Mouse (Mus musculus): ENCODE results near the gene AI481877.

AI481877 gene

DNA sequence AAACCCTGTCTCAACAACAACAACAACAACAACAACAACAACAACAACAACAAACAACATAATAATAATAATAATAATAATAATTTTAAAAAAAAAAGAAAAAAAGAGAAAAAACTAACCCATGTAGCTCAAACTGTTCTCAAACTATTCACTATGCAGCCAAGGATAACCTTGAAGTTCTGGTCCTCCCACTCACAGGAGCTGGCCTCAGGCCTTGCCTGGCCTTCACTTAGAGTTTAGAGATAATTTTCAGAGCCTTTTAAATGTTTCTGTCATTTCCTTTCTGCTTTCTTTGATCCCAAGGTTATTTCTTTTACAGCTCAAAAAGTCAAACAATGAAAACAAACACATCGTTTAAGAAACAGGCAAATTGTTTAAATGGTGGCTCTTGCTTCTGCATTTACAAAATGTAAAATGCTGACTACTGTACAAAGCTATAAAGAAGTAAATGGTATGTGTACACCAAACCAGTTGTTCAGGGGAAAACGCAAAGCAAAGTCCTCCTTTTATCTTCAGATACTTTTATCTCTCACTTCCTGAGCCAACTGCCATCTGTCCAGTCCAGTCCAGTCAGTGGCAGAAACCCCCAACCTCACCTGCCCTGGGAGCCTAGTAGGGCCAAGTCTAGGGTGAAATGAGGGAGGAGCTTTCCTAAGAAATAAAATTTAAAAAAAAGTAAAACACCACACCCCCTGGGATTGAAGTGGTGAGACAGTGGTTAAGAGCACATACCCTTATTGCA lies 34.6 kb upstream of the AI481877 start:
- Histone ChIP-seq H3K4me3 (replicated peaks; ENCODE audit: low read length) (no peak overlapping the region), H3K27me3 (ENCODE audit: insufficient read depth, low read length) (no peaks in the 10 kb centered on the region), H3K4me1 (replicated peaks; ENCODE audit: low read depth, low read length) (peaks cover 24% of the 10 kb centered on the region), H3K9me3 (ENCODE audit: low read length) (no peaks in the 10 kb centered on the region), H3K36me3 (ENCODE audit: insufficient read depth, low read length) (no peaks in the 10 kb centered on the region)
- no peak for TF ChIP-seq POU5F1 (IDR thresholded peaks at IDR 0.05; ENCODE audit: borderline replicate concordance, low read length)
- TF ChIP-seq NANOG (IDR thresholded peaks at IDR 0.05; ENCODE audit: borderline replicate concordance, low read length): no peak
- TF ChIP-seq CTCF (conservative IDR thresholded peaks at IDR 0.05; ENCODE audit: low read length): no peak

DNA sequence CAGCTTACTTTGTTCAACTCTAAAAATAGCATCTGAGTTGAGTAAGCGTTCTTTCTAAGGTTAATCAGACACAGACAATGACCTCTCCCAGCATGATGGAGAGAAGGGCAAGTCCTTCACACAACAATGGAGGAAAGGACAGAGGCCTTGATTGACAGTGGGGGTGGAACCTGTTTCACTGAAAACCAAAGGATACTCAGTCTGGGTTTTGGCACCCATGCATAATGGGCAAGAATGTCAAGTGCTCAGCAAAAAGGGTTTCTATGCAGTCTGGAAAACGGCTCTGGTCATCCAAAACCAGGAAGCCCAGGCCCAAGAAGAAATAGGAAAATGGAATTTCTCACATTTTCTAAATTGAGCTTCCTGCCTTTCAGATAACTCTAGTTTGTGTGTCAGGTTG lies 33.8 kb upstream of the AI481877 start:
- Histone ChIP-seq H3K4me3 (replicated peaks; ENCODE audit: low read length) (no peak overlapping the region), H3K9me3 (ENCODE audit: low read length) (no peaks in the 10 kb centered on the region), H3K27me3 (ENCODE audit: insufficient read depth, low read length) (no peaks in the 10 kb centered on the region), H3K36me3 (ENCODE audit: insufficient read depth, low read length) (no peaks in the 10 kb centered on the region), H3K4me1 (replicated peaks; ENCODE audit: low read depth, low read length) (peaks cover 24% of the 10 kb centered on the region)
- no peak for TF ChIP-seq CTCF (conservative IDR thresholded peaks at IDR 0.05; ENCODE audit: low read length)
- TF ChIP-seq NANOG (IDR thresholded peaks at IDR 0.05; ENCODE audit: borderline replicate concordance, low read length): peak; percentile 26; the same call in 1 of the 2 replicates

DNA sequence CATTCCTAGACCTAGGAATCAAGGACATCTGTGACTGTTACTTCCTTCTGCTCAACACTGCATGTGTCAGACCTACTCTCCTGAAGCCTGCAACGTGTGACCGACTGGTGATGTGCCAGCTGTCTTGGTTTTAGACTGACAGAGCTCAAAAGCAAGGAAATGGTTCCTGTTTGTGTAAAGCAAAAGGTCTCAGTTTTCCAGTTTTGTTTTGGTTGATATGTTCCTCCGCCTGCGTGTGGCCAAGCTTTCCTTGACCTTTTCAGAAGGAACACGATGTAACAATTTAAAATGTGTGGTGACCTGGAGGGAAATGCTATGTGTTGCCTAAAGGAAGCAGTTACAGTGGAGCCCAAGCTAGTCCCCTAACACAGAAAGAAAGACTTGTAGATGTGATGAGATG lies 31.2 kb upstream of the AI481877 start:
- H3K27me3 ChIP-seq (ENCODE audit: insufficient read depth, low read length): no peaks in the 10 kb centered on the region
- no peak for TF ChIP-seq POU5F1 (IDR thresholded peaks at IDR 0.05; ENCODE audit: borderline replicate concordance, low read length)
- peaks cover 23% of the 10 kb centered on the region for H3K4me1 ChIP-seq (replicated peaks; ENCODE audit: low read depth, low read length)
- no peak overlapping the region for H3K4me3 ChIP-seq (replicated peaks; ENCODE audit: low read length)
- H3K36me3 ChIP-seq (ENCODE audit: insufficient read depth, low read length): no peaks in the 10 kb centered on the region
- no peaks in the 10 kb centered on the region for H3K9me3 ChIP-seq (ENCODE audit: low read length)

DNA sequence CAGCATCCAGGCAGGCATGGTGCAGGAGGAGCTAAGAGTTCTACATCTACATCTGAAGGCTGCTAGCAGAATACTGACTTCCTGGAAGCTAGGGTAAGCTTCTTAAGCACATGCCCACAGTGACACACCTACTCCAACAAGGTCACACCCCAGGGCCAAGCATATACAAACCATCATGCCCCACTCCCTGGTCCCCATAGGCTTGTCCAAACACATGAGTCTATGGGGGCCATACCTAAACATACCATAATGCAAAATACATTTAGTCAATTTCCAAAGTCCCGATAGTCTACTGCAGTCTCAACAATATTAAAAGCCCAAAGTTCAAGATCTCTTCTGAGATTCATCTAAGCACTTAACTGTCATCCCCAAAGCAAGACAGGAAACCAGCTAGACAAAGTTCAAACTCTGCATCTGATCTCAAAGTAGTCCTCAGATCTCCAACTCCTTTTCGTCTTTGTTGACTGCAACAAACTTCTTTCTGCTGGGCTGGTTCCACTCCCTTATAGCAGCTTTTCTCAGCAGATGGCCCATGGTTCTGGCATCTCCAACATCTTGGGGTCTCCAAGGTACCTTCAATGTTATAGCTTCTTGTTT lies 28.6 kb upstream of the AI481877 start:
- no peak for TF ChIP-seq POU5F1 (IDR thresholded peaks at IDR 0.05; ENCODE audit: borderline replicate concordance, low read length)
- no peak for TF ChIP-seq NANOG (IDR thresholded peaks at IDR 0.05; ENCODE audit: borderline replicate concordance, low read length)
- no peak for TF ChIP-seq CTCF (conservative IDR thresholded peaks at IDR 0.05; ENCODE audit: low read length)

DNA sequence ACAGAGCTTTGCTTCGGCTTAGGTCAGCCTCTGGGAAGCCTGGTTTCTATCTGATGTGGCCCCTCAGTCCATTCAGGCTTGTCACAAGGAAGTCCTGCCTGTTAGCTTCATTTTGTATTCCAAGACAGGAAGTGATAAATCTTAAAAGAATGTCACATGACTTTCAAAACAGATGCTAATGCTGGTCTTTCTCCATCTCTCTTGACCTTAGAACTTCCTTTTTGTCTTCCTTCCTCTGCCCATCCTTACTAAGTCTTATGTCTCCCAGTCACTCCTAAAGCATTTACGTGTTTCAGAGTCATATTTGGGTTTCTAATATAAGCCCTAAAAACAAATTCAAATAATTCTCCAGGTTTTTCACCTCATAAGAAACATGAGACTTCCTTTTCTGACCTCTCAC lies 25.3 kb upstream of the AI481877 start:
- TF ChIP-seq CTCF (conservative IDR thresholded peaks at IDR 0.05; ENCODE audit: low read length) (no peak), NANOG (IDR thresholded peaks at IDR 0.05; ENCODE audit: borderline replicate concordance, low read length) (no peak), POU5F1 (IDR thresholded peaks at IDR 0.05; ENCODE audit: borderline replicate concordance, low read length) (no peak)
- no peaks in the 10 kb centered on the region for H3K9me3 ChIP-seq (ENCODE audit: low read length)
- H3K4me1 ChIP-seq (replicated peaks; ENCODE audit: low read depth, low read length): no peaks in the 10 kb centered on the region
- H3K36me3 ChIP-seq (ENCODE audit: insufficient read depth, low read length): no peaks in the 10 kb centered on the region
- no peaks in the 10 kb centered on the region for H3K27me3 ChIP-seq (ENCODE audit: insufficient read depth, low read length)
- no peak overlapping the region for H3K4me3 ChIP-seq (replicated peaks; ENCODE audit: low read length)

More for the DNA sequence above, 28.6 kb upstream of the AI481877 start:
- no peaks in the 10 kb centered on the region for H3K36me3 ChIP-seq (ENCODE audit: insufficient read depth, low read length)
- no peaks in the 10 kb centered on the region for H3K27me3 ChIP-seq (ENCODE audit: insufficient read depth, low read length)
- H3K4me1 ChIP-seq (replicated peaks; ENCODE audit: low read depth, low read length): peaks cover 3% of the 10 kb centered on the region
- no peaks in the 10 kb centered on the region for H3K9me3 ChIP-seq (ENCODE audit: low read length)
- no peak overlapping the region for H3K4me3 ChIP-seq (replicated peaks; ENCODE audit: low read length)

DNA sequence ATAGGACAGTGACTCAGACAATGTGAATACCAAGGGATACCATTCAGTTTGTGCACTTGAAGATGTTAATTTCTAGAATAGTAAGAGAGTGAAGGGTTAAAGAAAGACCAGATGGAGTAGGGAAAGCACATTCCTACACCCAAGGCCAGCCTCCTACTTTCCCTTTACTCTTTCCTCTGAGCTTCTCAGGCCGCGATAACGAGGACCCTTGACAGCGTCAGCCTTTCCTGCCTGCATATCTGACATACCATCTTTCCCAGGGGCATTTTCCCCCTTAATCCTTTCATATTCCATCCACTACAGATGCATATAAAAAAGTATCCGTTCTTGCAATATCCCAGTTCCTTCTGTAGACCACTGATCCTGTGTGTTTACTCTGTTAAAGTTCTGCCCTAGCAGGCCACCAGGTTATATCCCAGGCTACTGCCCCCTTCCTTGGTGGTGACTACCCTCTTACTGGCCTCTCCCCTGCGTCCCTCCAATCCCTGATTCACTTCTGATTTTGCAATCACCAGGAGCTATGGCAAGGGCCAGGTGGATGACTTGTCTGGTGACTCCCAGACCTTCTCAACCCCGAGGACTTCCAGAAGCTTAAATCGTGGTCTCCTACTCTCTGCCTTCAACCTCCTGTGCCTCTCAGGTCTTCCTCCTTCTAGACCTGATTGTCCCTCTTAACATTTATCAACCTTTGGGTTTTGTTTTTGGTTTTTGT lies 22.3 kb upstream of the AI481877 start:
- H3K27me3 ChIP-seq (ENCODE audit: insufficient read depth, low read length): no peaks in the 10 kb centered on the region
- no peak overlapping the region for H3K4me3 ChIP-seq (replicated peaks; ENCODE audit: low read length)
- no peaks in the 10 kb centered on the region for H3K4me1 ChIP-seq (replicated peaks; ENCODE audit: low read depth, low read length)
- TF ChIP-seq NANOG (IDR thresholded peaks at IDR 0.05; ENCODE audit: borderline replicate concordance, low read length) (no peak), CTCF (conservative IDR thresholded peaks at IDR 0.05; ENCODE audit: low read length) (no peak), POU5F1 (IDR thresholded peaks at IDR 0.05; ENCODE audit: borderline replicate concordance, low read length) (no peak)
- H3K9me3 ChIP-seq (ENCODE audit: low read length): no peaks in the 10 kb centered on the region
- H3K36me3 ChIP-seq (ENCODE audit: insufficient read depth, low read length): no peaks in the 10 kb centered on the region

DNA sequence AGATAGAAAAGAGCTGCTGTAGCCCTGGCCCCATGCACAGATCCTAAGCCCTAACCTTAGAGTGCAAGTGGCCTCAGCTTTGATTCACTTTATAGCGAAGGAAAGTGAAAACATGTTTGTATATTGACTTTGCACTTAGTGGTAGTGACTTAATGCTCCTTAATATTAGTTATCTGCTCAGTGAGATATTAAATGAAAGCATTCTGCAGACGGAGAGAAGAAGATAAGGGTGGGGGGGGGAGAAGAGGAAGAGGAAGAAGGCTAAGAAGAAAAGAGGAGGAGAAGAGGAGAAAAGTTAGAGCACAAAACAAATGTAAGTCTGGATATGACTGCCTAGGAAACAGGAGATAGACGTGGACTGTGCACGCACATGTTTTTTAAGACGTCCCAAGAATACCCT lies 21.5 kb upstream of the AI481877 start:
- Histone ChIP-seq H3K36me3 (ENCODE audit: insufficient read depth, low read length) (no peaks in the 10 kb centered on the region), H3K9me3 (ENCODE audit: low read length) (no peaks in the 10 kb centered on the region), H3K4me1 (replicated peaks; ENCODE audit: low read depth, low read length) (no peaks in the 10 kb centered on the region), H3K27me3 (ENCODE audit: insufficient read depth, low read length) (no peaks in the 10 kb centered on the region), H3K4me3 (replicated peaks; ENCODE audit: low read length) (no peak overlapping the region)
- TF ChIP-seq POU5F1 (IDR thresholded peaks at IDR 0.05; ENCODE audit: borderline replicate concordance, low read length) (no peak), NANOG (IDR thresholded peaks at IDR 0.05; ENCODE audit: borderline replicate concordance, low read length) (no peak), CTCF (conservative IDR thresholded peaks at IDR 0.05; ENCODE audit: low read length) (no peak)

DNA sequence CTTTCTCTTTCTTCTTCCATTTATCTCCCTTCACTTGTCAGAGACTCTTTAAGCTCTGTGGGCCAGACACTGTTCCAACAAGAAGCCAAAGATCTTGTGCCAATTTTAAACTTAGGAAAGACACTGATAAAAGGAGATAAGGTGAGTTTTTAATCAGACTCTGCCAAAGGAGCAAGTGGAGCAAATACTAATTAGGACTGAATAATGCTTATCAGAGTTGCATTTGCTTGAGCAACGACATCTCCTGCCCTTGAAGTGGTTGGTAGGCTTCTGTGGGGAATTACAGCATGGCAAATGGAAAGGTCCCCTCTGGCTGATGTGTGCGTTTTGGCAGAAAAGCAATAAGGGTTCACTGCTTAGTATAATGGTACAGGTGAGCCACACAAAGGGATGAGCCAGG lies 18.9 kb upstream of the AI481877 start:
- Histone ChIP-seq H3K9me3 (ENCODE audit: low read length) (no peaks in the 10 kb centered on the region), H3K27me3 (ENCODE audit: insufficient read depth, low read length) (no peaks in the 10 kb centered on the region), H3K4me1 (replicated peaks; ENCODE audit: low read depth, low read length) (peaks cover 6% of the 10 kb centered on the region; the same call in 1 of the 2 replicates), H3K36me3 (ENCODE audit: insufficient read depth, low read length) (no peaks in the 10 kb centered on the region), H3K4me3 (replicated peaks; ENCODE audit: low read length) (no peak overlapping the region)
- no peak for TF ChIP-seq NANOG (IDR thresholded peaks at IDR 0.05; ENCODE audit: borderline replicate concordance, low read length)
- TF ChIP-seq CTCF (conservative IDR thresholded peaks at IDR 0.05; ENCODE audit: low read length): no peak
- TF ChIP-seq POU5F1 (IDR thresholded peaks at IDR 0.05; ENCODE audit: borderline replicate concordance, low read length): no peak
